Mouse (Mus musculus) erythroblast, embryonic 14.5 days (primary cell): ENCODE results near the gene Ccdc124.

Experiments
- GATA1 ChIP-seq: IDR thresholded peaks from 2 replicates; pipeline ENCODE4 v1.6.1; 2012; ENCODE audit warnings: low read length, inconsistent platforms, mixed read lengths
- TAL1 ChIP-seq: IDR thresholded peaks from 3 replicates; pipeline ENCODE4 v1.6.1; 2012; ENCODE audit warnings: low read length, inconsistent platforms, mixed read lengths

- TF ChIP-seq TAL1 (no peak), GATA1 (no peak)
Measured at GRCm38 (mm10) chr8:70911596-70911995, 37.9 kb upstream of the Ccdc124 start.
